Mouse (Mus musculus) intestine, postnatal 0 days (tissue): ENCODE results near the gene Ube3c. TPM values are rescaled to one million over a fixed set of nuclear protein-coding genes. Genes with fewer than 3 reads are reported as not detected.

Source experiments
- ATAC-seq: fragments of 200-750 bp; cut with Nextera tagmentation; 2 replicates; pipeline ENCODE4 v1.8.0; 2017; ENCODE audit warnings: mild to moderate bottlenecking, moderate TSS enrichment, moderate library complexity
- H3K27ac ChIP-seq: fragments of 300-500 bp; sonication (generic); 2 replicates; pipeline ENCODE4 v1.5.1; 2014; ENCODE audit warnings: mild to moderate bottlenecking, low read depth, low read length, moderate library complexity
- H3K27me3 ChIP-seq: fragments of 300-500 bp; sonication (generic); replicated peaks from 2 replicates; pipeline ENCODE4 v1.6.1; 2014; ENCODE audit warnings: low read length, mixed read lengths; ENCODE audit not compliant: control insufficient read depth, insufficient read depth
- H3K36me3 ChIP-seq: fragments of 300-500 bp; sonication (generic); 2 replicates; pipeline ENCODE4 v1.6.1; 2014; ENCODE audit warnings: mild to moderate bottlenecking, moderate library complexity; ENCODE audit not compliant: control insufficient read depth, insufficient read depth
- H3K4me1 ChIP-seq: fragments of 300-500 bp; sonication (generic); replicated peaks from 2 replicates; pipeline ENCODE4 v1.6.1; 2014; ENCODE audit warnings: antibody characterized with exemption, low read length, mixed read lengths; ENCODE audit not compliant: control insufficient read depth, insufficient read depth
- H3K4me2 ChIP-seq: fragments of 300-500 bp; sonication (generic); replicated peaks from 2 replicates; pipeline ENCODE4 v1.6.1; 2014; ENCODE audit warnings: low read depth, mild to moderate bottlenecking, moderate library complexity
- H3K4me3 ChIP-seq: fragments of 300-500 bp; sonication (generic); 2 replicates; pipeline ENCODE4 v1.5.1; 2014; ENCODE audit warnings: low read depth, low read length
- H3K9ac ChIP-seq: fragments of 300-500 bp; sonication (generic); 2 replicates; pipeline ENCODE4 v1.6.1; 2014; ENCODE audit warnings: mild to moderate bottlenecking, low read depth, low read length
- H3K9me3 ChIP-seq: fragments of 300-500 bp; sonication (generic); 2 replicates; pipeline ENCODE4 v1.6.1; 2016; ENCODE audit warnings: mixed run types; ENCODE audit not compliant: control insufficient read depth
- CTCF ChIP-seq: sonication (generic); IDR thresholded peaks from 2 replicates; pipeline ENCODE4 v1.5.1; 2016; ENCODE audit warnings: low read depth, mild to moderate bottlenecking, control low read depth, antibody characterized with exemption, moderate library complexity
- WGBS: fragments of 180-500 bp; shearing (Covaris S2); extraction: QIAGEN DNeasy Blood & Tissue Kit; methylation state at CpG from one replicate; pipeline ENCODE4 v1.1.7; 2014; 5-methylcytosine and 5-hydroxymethylcytosine counted together
- polyA plus RNA-seq: library from polyadenylated mRNA; unstranded; fragments of >200 nt; fragmentation: Nextera tagmentation; extraction: Ambion mirVana; gene quantifications from 2 replicates; pipeline ENCODE4 v1.2.1, GENCODE M21; 2015

Gene Ube3c
- polyA plus RNA-seq, 1 experiment from 2014 or later, result 11.7 TPM

DNA sequence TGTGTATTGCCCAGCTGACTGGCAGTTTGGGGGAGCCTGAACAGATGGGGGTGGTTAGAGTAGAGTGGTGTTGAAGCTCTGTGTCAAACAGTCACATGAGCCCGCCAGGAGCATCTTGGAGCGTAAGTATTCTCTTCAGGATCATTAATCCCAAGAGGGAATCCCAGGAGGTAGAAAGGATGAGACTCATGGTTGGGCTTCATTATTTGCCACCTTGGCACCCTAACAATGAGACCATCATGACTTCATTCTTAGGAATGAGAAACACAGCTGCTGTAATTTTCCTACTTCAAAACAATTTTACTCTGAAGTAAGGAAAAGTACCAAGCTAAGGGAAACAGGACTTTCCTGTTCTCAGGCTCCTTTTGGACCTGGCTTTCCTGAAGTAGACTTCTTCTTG is 156.3 kb downstream of the Ube3c start:
- no peaks in the 10 kb centered on the region for H3K9me3 ChIP-seq
- no peak for ATAC-seq
- no peak for TF ChIP-seq CTCF
- no peaks in the 10 kb centered on the region for H3K4me1 ChIP-seq
- H3K36me3 ChIP-seq, result no peaks in the 10 kb centered on the region
- no peak overlapping the region for H3K9ac ChIP-seq
- no peak overlapping the region for H3K4me2 ChIP-seq
- no peak overlapping the region for H3K27ac ChIP-seq
- H3K27me3 ChIP-seq, result no peaks in the 10 kb centered on the region
- H3K4me3 ChIP-seq, result no peak overlapping the region
- 88% methylated on average over 2 of the region's 2 CpGs for WGBS

Other genes with a start within 250 kb of the Ube3c start
- gene Lmbr1, start 190.9 kb upstream of the Ube3c start, polyA plus RNA-seq, result 9.0 and 11.1 TPM in 2 replicates
- 14.5 and 16.0 TPM in 2 replicates for gene Nom1, start 134.6 kb upstream of the Ube3c start, polyA plus RNA-seq
- gene Mnx1, start 90.8 kb upstream of the Ube3c start, polyA plus RNA-seq, result 0.65 and 0.78 TPM in 2 replicates
- gene Dnajb6, start 166.4 kb downstream of the Ube3c start, polyA plus RNA-seq, result 109 and 116 TPM in 2 replicates
- gene Gm5129, start 166.7 kb downstream of the Ube3c start, polyA plus RNA-seq, result not detected in 2 replicates